Comparison of ENCODE assay signal across 25 mouse cellular contexts in genomic region chr4:55583589-55583988, GRCm38 (mm10).
"Had no signal": no experiment of that assay in that cellular context is flagged by ENCODE, and none has a peak within 500 bp of the region (broad histone marks: within the 10 kb centered on the region; RNA-seq: fewer than 3 reads in every experiment).

No protein-coding gene starts in this region.

- H3K4me3 ChIP-seq: gastrocnemius, adult 2 months; heart, embryonic 10.5 days; hindbrain, embryonic 10.5 days; hindbrain, embryonic 12.5 days; intestine, embryonic 15.5 days; left cerebral cortex, adult 2 months; limb, embryonic 10.5 days; limb, embryonic 12.5 days; liver, embryonic 13.5 days; liver, embryonic 15.5 days had no signal

- ATAC-seq: hindbrain, embryonic 16.5 days; inflammation-experienced regulatory T-cells, adult 6 months; intestine, embryonic 15.5 days; intestine, postnatal 0 days; liver, postnatal 0 days had no signal

- H3K27ac ChIP-seq: gastrocnemius, adult 2 months; heart, embryonic 10.5 days; hindbrain, embryonic 10.5 days; hindbrain, embryonic 12.5 days; hindbrain, embryonic 14.5 days; intestine, embryonic 15.5 days; left cerebral cortex, adult 2 months; limb, embryonic 10.5 days; limb, embryonic 12.5 days; liver, embryonic 13.5 days; liver, embryonic 15.5 days had no signal

- H3K36me3 ChIP-seq: heart, embryonic 10.5 days; hindbrain, embryonic 10.5 days; hindbrain, embryonic 12.5 days; intestine, embryonic 15.5 days; limb, embryonic 10.5 days; limb, embryonic 12.5 days; liver, embryonic 13.5 days; liver, embryonic 15.5 days had no signal

- H3K4me2 ChIP-seq: hindbrain, embryonic 12.5 days; hindbrain, embryonic 14.5 days; intestine, embryonic 15.5 days; limb, embryonic 12.5 days; liver, embryonic 11.5 days; liver, embryonic 13.5 days; liver, embryonic 15.5 days had no signal

- H3K9me3 ChIP-seq: heart, embryonic 10.5 days; hindbrain, embryonic 10.5 days; hindbrain, embryonic 12.5 days; intestine, embryonic 15.5 days; limb, embryonic 10.5 days; limb, embryonic 12.5 days; liver, embryonic 13.5 days; liver, embryonic 15.5 days had no signal

- H3K27me3 ChIP-seq: hindbrain, embryonic 12.5 days; intestine, embryonic 15.5 days; limb, embryonic 12.5 days had no signal

- H3K9ac ChIP-seq: hindbrain, embryonic 12.5 days; hindbrain, embryonic 14.5 days; intestine, embryonic 15.5 days; limb, embryonic 12.5 days; liver, embryonic 13.5 days; liver, embryonic 15.5 days; liver, postnatal 0 days had no signal

- DNase-seq: gastrocnemius, adult 2 months; gastrocnemius, postnatal 10 days; gastrocnemius, postnatal 25 days; heart, postnatal 10 days; heart, postnatal 4 days; kidney, adult 18-20 months; kidney, adult 8-10 months; kidney, postnatal 14 days; kidney, postnatal 36 days; liver; liver, embryonic 13.5 days; liver, postnatal 0 days had no signal

- H3K4me1 ChIP-seq: heart, embryonic 10.5 days; hindbrain, embryonic 12.5 days; intestine, embryonic 15.5 days; limb, embryonic 10.5 days; limb, embryonic 12.5 days; liver, embryonic 13.5 days; liver, embryonic 15.5 days had no signal
